Mouse (Mus musculus): ENCODE measurements at regions not wholly inside any gene's neighbourhood (a gene's known extent, or its start where the extent isn't known, plus 50 kb on each side); places are given as distances from the start of the nearest gene placed in this dataset.

GRCm38 (mm10) chr15:38602187-38602870, 1177.0 kb downstream of the 4930447A16Rik start:
- Histone ChIP-seq H3K4me2 (ENCODE audit: low read length) (no peak overlapping the region), H3K9ac (ENCODE audit: low read depth, low read length) (no peak overlapping the region), H3K27ac (ENCODE audit: low read depth, low read length) (no peak overlapping the region), H3K27me3 (replicated peaks; ENCODE audit: control insufficient read depth, insufficient read depth, low read length) (no peaks in the 10 kb centered on the region), H3K9me3 (ENCODE audit: control insufficient read depth, low read length) (no peaks in the 10 kb centered on the region), H3K4me1 (ENCODE audit: control insufficient read depth, insufficient read depth, low read depth, low read length) (no peaks in the 10 kb centered on the region), H3K36me3 (ENCODE audit: control insufficient read depth, insufficient read depth, low read length) (no peaks in the 10 kb centered on the region), H3K4me3 (ENCODE audit: low read length) (no peak overlapping the region)
- ATAC-seq = peak; percentile 76
- WGBS = 63% methylated on average over 12 of the region's 12 CpGs

- 59% methylated on average over 5 of the region's 5 CpGs for WGBS
- no peaks in the 10 kb centered on the region for H3K9me3 ChIP-seq (ENCODE audit: control insufficient read depth, low read length)
Measured at GRCm38 (mm10) chr15:38603918-38604317, 1178.6 kb downstream of the 4930447A16Rik start.

GRCm38 (mm10) chr15:38607368-38607767, 1182.0 kb downstream of the 4930447A16Rik start:
- no peak for ATAC-seq
- WGBS = 66% methylated on average over 2 of the region's 2 CpGs
- no peaks in the 10 kb centered on the region for H3K36me3 ChIP-seq (ENCODE audit: control insufficient read depth, insufficient read depth, low read length)

More at GRCm38 (mm10) chr15:38603918-38604317, 1178.6 kb downstream of the 4930447A16Rik start:
- H3K4me2 ChIP-seq (ENCODE audit: low read length) = no peak overlapping the region
- H3K27ac ChIP-seq (ENCODE audit: low read depth, low read length) = no peak overlapping the region
- no peaks in the 10 kb centered on the region for H3K4me1 ChIP-seq (ENCODE audit: control insufficient read depth, insufficient read depth, low read depth, low read length)
- no peak overlapping the region for H3K9ac ChIP-seq (ENCODE audit: low read depth, low read length)
- no peaks in the 10 kb centered on the region for H3K36me3 ChIP-seq (ENCODE audit: control insufficient read depth, insufficient read depth, low read length)
- no peaks in the 10 kb centered on the region for H3K27me3 ChIP-seq (replicated peaks; ENCODE audit: control insufficient read depth, insufficient read depth, low read length)
- no peak for ATAC-seq
- H3K4me3 ChIP-seq (ENCODE audit: low read length) = no peak overlapping the region

DNA sequence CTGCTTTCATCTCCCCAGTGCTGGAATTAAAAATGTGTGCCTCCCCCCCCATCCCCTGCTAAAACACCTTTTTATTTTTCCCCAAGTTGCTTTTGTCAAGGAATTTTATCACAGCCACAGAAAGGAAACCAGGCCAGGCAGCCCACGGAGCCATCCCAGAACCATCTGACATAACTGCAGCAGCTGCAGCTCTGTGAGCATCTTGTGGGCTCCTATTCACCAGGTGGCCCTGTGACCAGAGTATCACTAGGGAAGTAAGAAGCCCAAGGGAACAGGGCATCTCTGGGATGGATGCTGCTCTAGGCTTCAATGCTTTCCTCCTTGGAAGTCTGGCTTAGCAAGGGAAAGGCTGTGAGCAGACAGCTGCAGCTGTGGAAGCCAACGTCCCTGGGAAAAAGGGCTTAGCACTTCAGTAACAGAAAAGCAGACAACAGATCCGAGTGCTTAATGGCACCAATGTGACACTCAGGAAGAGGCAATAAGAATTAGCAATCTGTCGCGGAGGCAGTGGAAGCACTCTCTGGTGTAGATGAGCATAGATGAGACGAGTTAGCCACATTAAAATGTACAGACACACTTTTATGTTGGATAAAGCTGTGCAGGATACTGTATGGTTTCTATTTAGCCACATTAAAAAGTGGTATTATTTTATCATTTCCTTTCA, 1183.0 kb downstream of the 4930447A16Rik start:
- 78% methylated on average over 6 of the region's 6 CpGs for WGBS
- Histone ChIP-seq H3K9ac (ENCODE audit: low read depth, low read length) (no peak overlapping the region), H3K4me1 (ENCODE audit: control insufficient read depth, insufficient read depth, low read depth, low read length) (no peaks in the 10 kb centered on the region), H3K36me3 (ENCODE audit: control insufficient read depth, insufficient read depth, low read length) (no peaks in the 10 kb centered on the region), H3K4me2 (ENCODE audit: low read length) (no peak overlapping the region), H3K27ac (ENCODE audit: low read depth, low read length) (no peak overlapping the region), H3K4me3 (ENCODE audit: low read length) (no peak overlapping the region), H3K9me3 (ENCODE audit: control insufficient read depth, low read length) (no peaks in the 10 kb centered on the region), H3K27me3 (replicated peaks; ENCODE audit: control insufficient read depth, insufficient read depth, low read length) (no peaks in the 10 kb centered on the region)
- ATAC-seq = peak; percentile 24; the same call in 1 of the 2 replicates

More at GRCm38 (mm10) chr15:38607368-38607767, 1182.0 kb downstream of the 4930447A16Rik start:
- no peaks in the 10 kb centered on the region for H3K9me3 ChIP-seq (ENCODE audit: control insufficient read depth, low read length)
- no peak overlapping the region for H3K9ac ChIP-seq (ENCODE audit: low read depth, low read length)
- no peak overlapping the region for H3K27ac ChIP-seq (ENCODE audit: low read depth, low read length)
- H3K4me2 ChIP-seq (ENCODE audit: low read length) = no peak overlapping the region
- no peak overlapping the region for H3K4me3 ChIP-seq (ENCODE audit: low read length)
- H3K27me3 ChIP-seq (replicated peaks; ENCODE audit: control insufficient read depth, insufficient read depth, low read length) = no peaks in the 10 kb centered on the region
- no peaks in the 10 kb centered on the region for H3K4me1 ChIP-seq (ENCODE audit: control insufficient read depth, insufficient read depth, low read depth, low read length)

DNA sequence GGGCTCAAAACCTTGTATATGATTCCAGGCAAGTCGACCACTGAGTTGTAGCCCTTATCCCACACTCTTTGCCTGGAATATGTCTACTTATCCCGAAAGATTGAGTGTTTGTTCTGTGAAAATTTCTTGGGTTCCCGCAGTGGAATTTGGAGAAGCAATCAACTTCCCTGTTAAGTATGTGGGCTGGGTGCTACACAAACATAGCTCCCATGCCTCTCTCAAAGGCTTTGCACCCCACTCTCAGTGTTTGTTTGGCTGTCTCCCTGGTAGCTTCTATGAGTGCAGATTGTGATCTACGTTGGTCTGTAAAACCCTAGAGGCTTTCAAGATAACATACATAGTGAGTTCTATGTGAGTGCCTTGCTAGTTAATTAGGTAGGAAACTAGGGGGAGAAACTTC, 1184.2 kb downstream of the 4930447A16Rik start:
- Histone ChIP-seq H3K27me3 (replicated peaks; ENCODE audit: control insufficient read depth, insufficient read depth, low read length) (no peaks in the 10 kb centered on the region), H3K4me1 (ENCODE audit: control insufficient read depth, insufficient read depth, low read depth, low read length) (no peaks in the 10 kb centered on the region), H3K9me3 (ENCODE audit: control insufficient read depth, low read length) (no peaks in the 10 kb centered on the region), H3K4me2 (ENCODE audit: low read length) (no peak overlapping the region), H3K27ac (ENCODE audit: low read depth, low read length) (no peak overlapping the region), H3K36me3 (ENCODE audit: control insufficient read depth, insufficient read depth, low read length) (no peaks in the 10 kb centered on the region), H3K4me3 (ENCODE audit: low read length) (no peak overlapping the region), H3K9ac (ENCODE audit: low read depth, low read length) (no peak overlapping the region)
- ATAC-seq = no peak
- WGBS = 88% methylated on average over 4 of the region's 4 CpGs

All from hindbrain, embryonic 16.5 days (tissue).